Mouse (Mus musculus): ENCODE results near the gene Rimkla.

Gene Rimkla

GRCm38 (mm10) chr4:119467720-119468380, 24.6 kb downstream of the Rimkla start:
- no peak for DNase-seq (ENCODE audit: low spot score)

GRCm38 (mm10) chr4:119465841-119466240, 26.6 kb downstream of the Rimkla start:
- DNase-seq (ENCODE audit: low spot score), result no peak

- DNase-seq (ENCODE audit: low spot score), result no peak
Measured at GRCm38 (mm10) chr4:119463756-119464419, 28.5 kb downstream of the Rimkla start.

- peak; percentile 21 for DNase-seq (ENCODE audit: low spot score)
Measured at GRCm38 (mm10) chr4:119462858-119463755, 29.3 kb downstream of the Rimkla start.

GRCm38 (mm10) chr4:119462457-119462856, 30.0 kb downstream of the Rimkla start:
- DNase-seq (ENCODE audit: low spot score), result no peak

GRCm38 (mm10) chr4:119460728-119461141, 31.7 kb downstream of the Rimkla start:
- peak; percentile 14 for DNase-seq (ENCODE audit: low spot score)

- peak; percentile 21 for DNase-seq (ENCODE audit: low spot score)
Measured at GRCm38 (mm10) chr4:119460296-119460695, 32.1 kb downstream of the Rimkla start.

- DNase-seq (ENCODE audit: low spot score), result no peak
Measured at GRCm38 (mm10) chr4:119453533-119453932, 38.9 kb downstream of the Rimkla start.

- no peak for DNase-seq (ENCODE audit: low spot score)
Measured at GRCm38 (mm10) chr4:119453128-119453527, 39.3 kb downstream of the Rimkla start.

GRCm38 (mm10) chr4:119450436-119450835, 42.0 kb downstream of the Rimkla start:
- DNase-seq (ENCODE audit: low spot score), result no peak

- no peak for DNase-seq (ENCODE audit: low spot score)
Measured at GRCm38 (mm10) chr4:119447786-119448185, 44.6 kb downstream of the Rimkla start.

GRCm38 (mm10) chr4:119447261-119447660, 45.2 kb downstream of the Rimkla start:
- no peak for DNase-seq (ENCODE audit: low spot score)

GRCm38 (mm10) chr4:119442539-119442938, 49.9 kb downstream of the Rimkla start:
- DNase-seq (ENCODE audit: low spot score), result peak; percentile 23

- no peak for DNase-seq (ENCODE audit: low spot score)
Measured at GRCm38 (mm10) chr4:119441836-119442235, 50.6 kb downstream of the Rimkla start.

GRCm38 (mm10) chr4:119437936-119438335, 54.5 kb downstream of the Rimkla start:
- DNase-seq (ENCODE audit: low spot score), result no peak

- peak; percentile 62 for DNase-seq (ENCODE audit: low spot score)
Measured at GRCm38 (mm10) chr4:119430678-119431077, 61.8 kb downstream of the Rimkla start.

GRCm38 (mm10) chr4:119427680-119428079, 64.7 kb downstream of the Rimkla start:
- no peak for DNase-seq (ENCODE audit: low spot score)

- no peak for DNase-seq (ENCODE audit: low spot score)
Measured at GRCm38 (mm10) chr4:119425601-119426000, 66.8 kb downstream of the Rimkla start.

GRCm38 (mm10) chr4:119425077-119425476, 67.4 kb downstream of the Rimkla start:
- no peak for DNase-seq (ENCODE audit: low spot score)

GRCm38 (mm10) chr4:119422294-119422964, 70.0 kb downstream of the Rimkla start, which contains the start of the genes Ppcs and Zmynd12:
Gene Ppcs, minus strand, starts transcription at chr4:119422420.
Gene Zmynd12, plus strand, starts transcription at chr4:119422814.
- peak; percentile 92 for DNase-seq (ENCODE audit: low spot score)

- no peak for DNase-seq (ENCODE audit: low spot score)
Measured at GRCm38 (mm10) chr4:119421921-119422293, 70.5 kb downstream of the Rimkla start.

GRCm38 (mm10) chr4:119421191-119421590, 71.2 kb downstream of the Rimkla start:
- no peak for DNase-seq (ENCODE audit: low spot score)
